Mouse (Mus musculus) hindbrain, embryonic 11.5 days (tissue): ENCODE results near the gene Eif3c. TPM values are rescaled to one million over a fixed set of nuclear protein-coding genes. Genes with fewer than 3 reads are reported as not detected.

ENCODE experiments used
- ATAC-seq: fragments of 200-750 bp; cut with Nextera tagmentation; 2 replicates; pipeline ENCODE4 v1.8.0; 2017; ENCODE audit warnings: mild to moderate bottlenecking, moderate TSS enrichment, moderate library complexity; ENCODE audit not compliant: low FRiP score
- DNase-seq: peaks from one replicate; pipeline ENCODE4 v3.0.0-alpha.2; 2015; ENCODE audit warnings: low spot score
- H3K27ac ChIP-seq: fragments of 300-500 bp; sonication (generic); 2 replicates; pipeline ENCODE4 v1.5.1; 2014; ENCODE audit warnings: mild to moderate bottlenecking, low read depth, low read length
- H3K27me3 ChIP-seq: fragments of 300-500 bp; sonication (generic); 2 replicates; pipeline ENCODE4 v1.6.1; 2014; ENCODE audit warnings: mild to moderate bottlenecking, low read length, moderate library complexity, mixed read lengths; ENCODE audit not compliant: control insufficient read depth, insufficient read depth
- H3K36me3 ChIP-seq: fragments of 300-500 bp; sonication (generic); 2 replicates; pipeline ENCODE4 v1.6.1; 2014; ENCODE audit warnings: mild to moderate bottlenecking, low read length, moderate library complexity, mixed read lengths; ENCODE audit not compliant: control insufficient read depth, insufficient read depth
- H3K4me1 ChIP-seq: fragments of 300-500 bp; sonication (generic); replicated peaks from 2 replicates; pipeline ENCODE4 v1.6.1; 2014; ENCODE audit warnings: low read length, mixed read lengths; ENCODE audit not compliant: control insufficient read depth, insufficient read depth
- H3K4me2 ChIP-seq: fragments of 300-500 bp; sonication (generic); replicated peaks from 2 replicates; pipeline ENCODE4 v1.6.1; 2014; ENCODE audit warnings: mild to moderate bottlenecking, low read depth, low read length
- H3K4me3 ChIP-seq: fragments of 300-500 bp; sonication (generic); 2 replicates; pipeline ENCODE4 v1.5.1; 2014; ENCODE audit warnings: low read depth, low read length
- H3K9ac ChIP-seq: fragments of 300-500 bp; sonication (generic); 2 replicates; pipeline ENCODE4 v1.6.1; 2014; ENCODE audit warnings: low read depth, low read length
- H3K9me3 ChIP-seq: fragments of 300-500 bp; sonication (generic); 2 replicates; pipeline ENCODE4 v1.6.1; 2016; ENCODE audit warnings: low read length; ENCODE audit not compliant: control insufficient read depth
- WGBS: fragments of 180-500 bp; shearing (Covaris S2); extraction: QIAGEN DNeasy Blood & Tissue Kit; methylation state at CpG from one replicate; pipeline ENCODE4 v1.1.7; 2014; 5-methylcytosine and 5-hydroxymethylcytosine counted together
- polyA plus RNA-seq: library from polyadenylated mRNA; unstranded; fragments of >200 nt; fragmentation: Nextera tagmentation; extraction: Ambion mirVana; gene quantifications from 2 replicates; pipeline ENCODE4 v1.2.1, GENCODE M21; 2014

Eif3c gene
- polyA plus RNA-seq, 1 experiment from 2014 or later = 194 TPM

DNA sequence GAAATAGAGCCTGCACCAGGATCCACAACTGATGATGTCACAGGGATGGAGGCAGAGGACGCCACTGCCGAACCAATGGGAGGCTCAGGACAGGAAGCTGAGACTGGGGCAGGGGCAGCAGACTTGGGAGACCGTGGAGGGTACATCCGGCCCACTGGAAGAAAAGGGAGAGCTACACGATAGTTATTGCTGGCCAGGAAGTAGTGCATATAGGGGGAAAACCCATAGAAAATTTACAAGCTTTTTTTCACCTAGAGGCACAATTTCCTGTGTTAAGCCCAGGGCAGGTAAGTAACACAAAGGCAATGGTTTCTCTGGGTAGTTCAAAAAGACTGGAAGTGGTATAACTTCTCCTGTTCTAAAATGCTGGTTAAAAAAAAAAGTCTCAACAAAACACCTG, 69.7 kb downstream of the Eif3c start:
- Histone ChIP-seq H3K36me3 (peaks cover 49% of the 10 kb centered on the region), H3K27me3 (no peaks in the 10 kb centered on the region), H3K4me1 (0 out of 2 replicates have a peak, but pooled peaks cover 2% of the 10 kb centered on the region), H3K9ac (no peak overlapping the region), H3K27ac (no peak overlapping the region), H3K9me3 (no peaks in the 10 kb centered on the region), H3K4me3 (no peak overlapping the region), H3K4me2 (no peak overlapping the region)
- no peak for DNase-seq
- no peak for ATAC-seq
- WGBS = 95% methylated on average over 5 of the region's 5 CpGs

Other genes with a start within 250 kb of the Eif3c start
- gene Lat, start 196.8 kb downstream of the Eif3c start, polyA plus RNA-seq = 1.9 and 3.0 TPM in 2 replicates
- 36.0 and 39.3 TPM in 2 replicates for gene Spns1, start 189.0 kb downstream of the Eif3c start, polyA plus RNA-seq
- gene Nfatc2ip, start 169.7 kb downstream of the Eif3c start, polyA plus RNA-seq = 4.8 and 5.2 TPM in 2 replicates
- gene Cd19, start 151.5 kb downstream of the Eif3c start, polyA plus RNA-seq = not detected in 2 replicates
- gene Rabep2, start 137.7 kb downstream of the Eif3c start, polyA plus RNA-seq = 19.5 and 20.2 TPM in 2 replicates
- gene Atp2a1, start 103.3 kb downstream of the Eif3c start, polyA plus RNA-seq = 2.7 and 3.0 TPM in 2 replicates
- gene Sh2b1, start 91.0 kb downstream of the Eif3c start, polyA plus RNA-seq = 38.0 and 41.0 TPM in 2 replicates
- gene Tufm, start 79.0 kb downstream of the Eif3c start, polyA plus RNA-seq = 140 and 147 TPM in 2 replicates
- gene Atxn2l, start 63.0 kb downstream of the Eif3c start, polyA plus RNA-seq = 54.5 and 55.1 TPM in 2 replicates
- 0.35 and 0.71 TPM in 2 replicates for gene Apobr, start 18.5 kb upstream of the Eif3c start, polyA plus RNA-seq
- gene Cln3, start 19.4 kb upstream of the Eif3c start, polyA plus RNA-seq = 25.5 and 26.7 TPM in 2 replicates
- not detected in 2 replicates for gene Il27, start 28.5 kb upstream of the Eif3c start, polyA plus RNA-seq
- gene Nupr1, start 64.5 kb upstream of the Eif3c start, polyA plus RNA-seq = 1.3 and 2.4 TPM in 2 replicates
- gene Sgf29, start 82.9 kb upstream of the Eif3c start, polyA plus RNA-seq = 44.8 and 49.3 TPM in 2 replicates
- gene Sult1a1, start 110.0 kb upstream of the Eif3c start, polyA plus RNA-seq = 0.25 and 0.52 TPM in 2 replicates
- 164 and 176 TPM in 2 replicates for gene Bola2, start 129.0 kb upstream of the Eif3c start, polyA plus RNA-seq
- 9.8 and 10.7 TPM in 2 replicates for gene Slx1b, start 129.4 kb upstream of the Eif3c start, polyA plus RNA-seq
- 45.3 and 47.8 TPM in 2 replicates for gene Coro1a, start 141.4 kb upstream of the Eif3c start, polyA plus RNA-seq
- 47.2 and 51.8 TPM in 2 replicates for gene Mapk3, start 193.2 kb upstream of the Eif3c start, polyA plus RNA-seq
- gene Gdpd3, start 199.9 kb upstream of the Eif3c start, polyA plus RNA-seq = 0.97 and 1.4 TPM in 2 replicates
- gene Ypel3, start 210.5 kb upstream of the Eif3c start, polyA plus RNA-seq = 114 and 119 TPM in 2 replicates
- gene Tbx6, start 215.1 kb upstream of the Eif3c start, polyA plus RNA-seq = 0.25 and 0.79 TPM in 2 replicates
- 313 and 330 TPM in 2 replicates for gene Ppp4c, start 226.1 kb upstream of the Eif3c start, polyA plus RNA-seq
- 14.6 and 16.3 TPM in 2 replicates for gene Fam57b, start 231.3 kb upstream of the Eif3c start, polyA plus RNA-seq